Mouse (Mus musculus) brain, embryonic 18.5 days (tissue): ENCODE data around the gene Cmtm8.

Experiments used
- DNase-seq: peaks from one replicate; pipeline ENCODE4 v3.0.0-alpha.2; 2012; ENCODE audit warnings: low read depth, low spot score

Gene Cmtm8

DNA sequence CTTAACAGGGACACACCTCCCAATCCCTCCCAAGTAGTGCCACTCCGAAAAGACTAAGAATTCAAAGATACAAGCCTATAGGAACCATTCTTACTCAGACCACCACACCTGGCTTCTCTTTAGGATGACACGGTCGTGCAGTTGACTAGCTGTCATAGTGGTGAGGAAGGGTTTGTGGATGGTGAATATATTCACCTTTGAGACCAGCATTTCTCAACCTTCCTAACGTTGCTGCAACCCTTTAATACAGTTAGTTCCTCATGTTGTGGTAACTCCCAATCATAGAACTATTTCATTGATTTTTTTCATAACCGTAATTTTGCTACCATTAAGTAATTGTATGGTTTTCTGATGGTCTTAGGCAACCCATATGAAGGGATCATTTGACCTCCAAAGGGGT, 56.8 kb downstream of the Cmtm8 start:
- DNase-seq = no peak

DNA sequence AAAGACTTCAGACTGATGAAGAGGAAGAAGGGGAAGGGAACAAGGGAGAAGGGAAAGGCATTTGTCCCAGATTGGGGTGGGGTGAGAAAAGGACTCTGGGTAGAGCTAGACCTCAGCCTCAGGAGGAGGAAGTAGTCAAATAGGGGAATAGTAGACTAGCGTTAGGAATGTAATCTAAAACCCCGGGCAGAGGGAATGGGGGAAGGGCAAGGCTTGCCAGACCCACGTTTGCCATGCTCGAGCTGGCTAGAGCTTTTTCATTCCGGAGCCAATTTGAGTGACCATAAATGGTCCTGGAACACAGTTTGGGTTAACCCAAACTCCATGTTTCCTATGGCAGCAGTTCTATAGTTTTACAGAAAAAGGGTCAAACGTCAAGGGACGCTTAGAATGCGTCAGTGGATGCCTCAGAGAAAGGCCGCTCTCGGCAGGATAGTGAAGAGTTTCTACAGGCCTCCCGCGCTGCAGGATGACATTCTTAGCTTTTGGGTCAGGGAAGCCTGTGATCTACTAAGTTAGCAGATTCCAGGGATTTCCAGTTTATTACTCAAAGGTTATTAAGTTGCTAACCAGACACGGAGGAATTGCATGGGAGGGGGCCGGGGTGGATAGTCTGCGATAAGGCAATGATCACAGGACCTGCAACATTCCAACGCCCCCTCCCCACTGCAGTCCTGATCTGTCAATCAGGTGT, 58.4 kb downstream of the Cmtm8 start:
- DNase-seq = no peak

DNA sequence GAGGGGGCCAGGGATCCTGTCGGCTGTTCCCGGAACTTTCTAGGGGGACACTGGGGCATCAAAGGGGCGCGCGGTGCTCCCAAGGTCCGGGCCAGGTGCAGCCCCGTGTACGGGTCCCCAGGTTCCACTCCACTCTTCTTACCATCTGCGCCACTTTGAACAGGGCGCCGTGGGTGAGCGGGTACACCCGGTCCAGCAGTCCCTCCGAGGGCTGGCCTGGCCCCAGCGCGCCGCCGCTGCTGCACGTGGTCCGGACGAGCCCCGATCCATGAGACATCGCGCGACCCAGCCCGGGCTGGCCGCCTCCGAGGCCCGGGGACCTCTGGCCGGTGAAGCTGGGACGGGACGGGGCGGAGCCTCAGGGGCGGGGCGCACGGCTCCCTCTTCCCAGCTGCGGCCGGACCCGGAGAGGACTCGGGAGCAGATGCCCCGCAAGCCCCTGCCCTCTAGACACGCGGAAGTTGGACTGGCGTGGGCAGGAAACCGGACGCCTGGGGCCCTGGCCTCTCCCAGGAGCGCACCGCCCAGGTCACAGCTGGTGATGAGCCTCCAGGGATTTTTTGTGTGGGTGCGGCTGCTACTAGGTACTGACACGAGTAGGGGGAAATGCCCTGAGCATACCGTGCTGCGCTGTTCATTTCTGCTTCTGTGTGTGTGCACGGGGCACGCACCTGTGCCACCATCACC, 62.3 kb downstream of the Cmtm8 start, which contains the start of gene Cmtm7:
Cmtm7 (minus strand) TSS at position 331 of the 687 bp plus-strand sequence.
- no peak for DNase-seq

DNA sequence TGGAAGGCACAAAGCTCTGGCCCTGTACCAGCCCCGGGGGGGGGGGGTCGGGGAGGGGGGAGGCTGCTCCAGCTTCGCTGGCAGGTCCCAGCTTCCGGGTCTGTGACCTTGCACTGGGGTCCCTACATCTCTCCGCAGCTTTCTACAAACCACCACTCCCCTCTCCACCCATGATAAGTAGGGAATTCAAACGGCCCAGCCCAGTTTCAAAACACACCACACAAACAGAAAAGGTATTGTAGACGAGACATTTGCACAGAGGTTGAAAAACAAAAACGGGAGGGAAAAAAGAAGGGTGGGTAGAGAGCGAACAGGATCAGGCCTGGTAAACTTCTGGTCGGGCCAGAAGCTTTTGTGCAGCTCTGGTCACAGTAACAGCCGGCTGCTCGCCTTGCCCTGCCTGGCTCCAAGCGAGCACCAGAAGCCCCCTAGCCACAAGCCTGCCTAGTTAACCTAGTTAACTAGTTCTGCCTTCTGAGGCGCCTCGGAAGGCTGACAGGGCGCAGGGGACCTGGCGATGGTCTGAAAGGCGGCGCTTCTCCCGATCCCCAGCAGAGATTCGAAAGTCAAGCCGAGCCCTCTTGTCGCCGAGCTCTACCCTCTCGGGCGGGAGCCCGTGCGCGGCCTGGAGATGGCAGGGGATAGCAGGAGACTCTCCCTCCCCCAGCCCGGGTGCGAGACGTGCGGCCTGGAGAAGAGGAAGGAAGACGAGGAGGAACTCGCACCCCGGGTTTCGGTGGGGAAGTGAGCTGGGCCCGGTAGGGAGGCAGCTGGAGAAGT, 63.0 kb downstream of the Cmtm8 start:
- no peak for DNase-seq

DNA sequence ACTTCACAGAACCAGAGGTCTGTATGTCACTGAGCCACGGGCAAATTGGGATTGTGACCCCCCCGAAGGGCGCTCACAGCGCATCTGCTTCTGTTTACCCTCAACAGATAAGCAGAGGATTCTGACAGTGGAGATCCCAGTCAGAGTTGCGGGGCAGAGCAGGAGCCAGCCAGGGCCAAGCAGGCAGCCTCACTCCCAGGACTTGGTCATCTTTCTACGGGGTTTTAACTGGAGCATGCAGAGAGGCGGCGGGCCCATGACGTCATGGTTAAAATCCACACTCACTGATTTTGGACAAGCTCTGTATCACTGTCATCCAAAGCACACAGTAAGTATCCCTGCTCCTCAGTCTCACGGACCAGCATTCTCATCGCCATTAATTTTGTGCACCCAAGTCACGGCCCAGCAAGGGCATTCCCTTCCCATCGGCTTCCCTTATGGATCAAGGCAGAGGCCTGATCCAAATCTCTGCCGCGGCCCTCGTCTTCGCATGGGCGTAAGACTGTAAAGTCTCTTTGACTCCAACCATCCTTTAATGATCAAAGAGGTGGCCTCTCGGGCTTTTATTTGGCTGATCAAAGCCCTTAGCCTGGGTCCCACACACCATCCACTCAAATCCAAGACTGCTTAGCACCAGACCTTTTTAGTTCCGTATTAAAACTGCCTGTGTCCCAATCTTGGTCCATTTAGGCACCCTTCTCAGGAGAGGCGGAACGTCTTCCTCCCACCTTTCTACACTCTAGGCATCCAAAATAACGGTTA, 63.8 kb downstream of the Cmtm8 start:
- DNase-seq = no peak

DNA sequence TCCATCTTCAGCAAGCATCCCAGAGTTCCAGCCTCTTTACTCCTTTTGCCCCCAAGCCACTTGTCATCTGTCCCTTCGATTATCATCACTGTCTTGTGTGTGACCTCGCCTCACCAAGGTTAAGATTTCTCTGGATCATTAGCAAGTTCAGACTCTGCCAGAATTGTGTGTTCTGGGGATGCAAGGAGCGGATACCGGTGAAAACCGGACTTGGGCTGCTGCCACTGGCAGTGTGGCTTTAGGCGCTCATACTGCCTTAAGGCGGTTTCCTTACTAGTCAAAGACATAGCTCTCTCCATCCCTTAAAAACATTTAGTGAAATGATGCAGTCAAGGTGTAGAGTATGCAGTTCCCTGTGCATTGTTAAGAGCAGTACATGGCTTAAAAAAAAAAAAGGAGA, 65.1 kb downstream of the Cmtm8 start:
- no peak for DNase-seq

DNA sequence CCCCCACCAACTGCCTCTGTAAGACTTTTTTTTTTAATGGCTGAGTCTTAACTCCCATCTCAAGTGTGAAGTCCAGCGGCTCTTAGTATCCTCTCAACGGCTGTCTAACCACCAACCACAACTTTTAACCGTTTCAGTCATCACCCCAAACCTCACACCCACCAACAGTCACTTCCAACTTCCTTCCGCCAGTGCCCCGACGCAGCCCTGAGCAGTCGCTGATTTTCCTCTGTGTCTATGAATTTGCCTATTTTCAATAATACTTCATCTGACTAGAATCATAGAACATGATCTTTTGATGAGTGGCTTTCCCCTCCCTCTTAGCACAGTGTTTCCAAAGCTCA, 65.9 kb downstream of the Cmtm8 start:
- no peak for DNase-seq

DNA sequence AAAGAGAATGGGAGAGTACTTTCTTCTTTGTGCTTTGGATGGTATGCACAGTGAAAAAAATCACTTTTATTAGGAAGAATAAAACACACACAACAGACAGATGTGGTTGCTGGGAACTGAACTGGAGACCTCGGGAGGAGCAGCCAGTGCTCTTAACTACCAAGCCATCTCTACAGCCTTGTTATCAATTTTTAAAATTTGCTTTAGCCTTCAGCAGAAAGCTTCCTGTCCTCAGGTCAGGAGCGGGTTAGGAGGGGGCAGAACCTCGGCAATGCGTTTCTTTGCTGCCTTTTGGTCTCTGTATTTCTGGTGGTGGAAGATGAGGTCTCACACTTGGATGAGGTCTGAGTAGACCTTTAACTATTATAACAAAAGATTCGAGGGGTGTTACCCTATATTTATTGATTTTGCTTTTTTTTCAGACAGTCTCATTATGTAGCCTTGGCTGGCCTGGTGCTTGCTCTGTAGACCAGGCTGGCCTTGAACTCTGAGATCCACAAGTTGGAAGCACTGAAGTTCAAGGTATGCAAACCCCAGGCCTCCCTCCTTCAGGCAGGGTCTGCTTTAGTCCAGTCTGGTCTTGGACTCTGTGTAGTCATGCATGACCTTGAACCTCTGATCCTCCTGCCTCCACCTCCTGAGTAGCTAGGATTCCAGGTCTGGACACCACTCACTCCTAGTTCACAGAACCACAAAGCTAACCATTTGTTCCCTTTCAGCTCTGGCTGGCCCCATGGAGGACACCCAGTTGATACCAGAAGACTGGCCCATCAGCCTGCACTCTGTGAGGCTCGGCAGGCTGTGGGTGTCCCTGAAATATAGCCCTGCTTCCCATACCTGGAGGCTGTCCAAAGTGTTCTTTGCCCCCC, 66.5 kb downstream of the Cmtm8 start:
- DNase-seq = no peak

DNA sequence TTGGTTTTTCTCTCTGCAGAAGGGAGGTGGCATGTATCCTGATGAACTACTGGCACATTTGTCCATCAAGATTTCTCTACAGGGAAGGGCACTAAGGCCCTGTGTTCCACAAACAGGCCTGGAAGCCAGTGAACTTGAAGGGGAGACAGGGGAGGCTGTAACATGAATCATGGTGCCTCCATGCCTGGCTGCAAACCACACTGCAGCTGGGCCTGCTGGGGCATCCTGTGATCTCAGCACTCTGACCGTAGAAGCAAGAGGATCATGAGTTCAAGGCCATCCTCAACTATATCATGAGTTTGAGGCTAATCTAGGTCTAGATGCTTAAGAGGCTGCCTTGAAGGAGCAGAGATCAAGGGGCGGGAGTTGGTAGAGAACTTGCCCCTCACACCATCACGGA, 67.6 kb downstream of the Cmtm8 start:
- no peak for DNase-seq

DNA sequence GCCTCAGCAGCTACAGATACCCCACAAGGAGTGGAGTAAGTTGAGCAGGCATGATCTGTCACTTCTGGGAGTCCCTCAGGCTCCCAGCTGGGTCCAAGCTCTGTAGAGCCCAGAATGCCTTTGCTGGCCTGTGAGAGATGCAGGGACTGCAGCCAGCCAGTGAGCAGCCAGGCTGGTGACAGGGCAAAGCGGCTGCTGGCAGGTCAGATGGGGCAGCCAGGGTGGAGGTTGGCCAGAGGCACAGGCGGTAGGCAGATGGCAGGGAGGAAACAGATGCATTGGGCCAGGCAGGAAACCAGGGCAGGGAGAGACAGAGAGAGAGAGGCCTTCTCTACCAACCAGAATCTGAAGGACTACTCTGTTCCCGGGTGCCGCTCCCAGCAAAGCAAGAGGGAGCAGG, 68.7 kb downstream of the Cmtm8 start:
- DNase-seq = no peak

DNA sequence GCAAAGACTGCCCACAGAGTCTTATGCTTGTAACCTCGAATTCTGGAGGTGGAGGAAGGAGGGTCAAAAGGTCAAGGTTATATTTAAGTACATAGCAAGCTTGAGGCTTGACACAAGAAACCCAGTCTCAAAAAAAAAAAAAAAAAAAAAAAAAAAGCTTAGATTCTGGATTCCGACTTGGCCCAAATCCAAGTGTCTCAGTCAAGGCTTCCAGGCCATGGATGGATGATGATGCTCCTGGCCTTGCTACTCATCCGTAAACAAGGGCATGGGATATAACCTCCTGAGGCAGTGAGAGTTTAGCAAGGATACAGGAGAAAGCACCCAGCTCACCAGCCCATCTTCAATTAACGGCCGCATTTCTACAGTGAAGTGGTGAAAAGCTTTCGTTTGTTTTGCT, 69.3 kb downstream of the Cmtm8 start:
- no peak for DNase-seq

DNA sequence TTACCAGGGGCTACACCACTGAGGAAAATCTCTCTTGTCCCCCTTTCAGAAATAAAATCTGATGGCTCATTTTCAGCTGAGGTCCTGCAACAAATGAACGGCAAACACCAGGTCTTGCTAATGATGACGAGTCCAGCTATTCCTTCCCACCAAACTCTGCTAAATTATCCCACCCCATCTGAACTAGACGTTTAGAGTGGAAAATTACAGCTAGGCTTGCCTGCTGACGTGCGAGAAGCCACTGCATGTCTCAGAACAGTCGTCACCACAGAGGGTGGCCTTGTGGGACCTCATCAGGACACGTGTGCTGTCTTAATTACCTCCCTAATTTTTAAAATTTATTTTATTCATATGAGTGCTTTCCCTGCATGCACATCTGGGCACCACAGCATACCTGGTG, 72.4 kb downstream of the Cmtm8 start:
- no peak for DNase-seq

DNA sequence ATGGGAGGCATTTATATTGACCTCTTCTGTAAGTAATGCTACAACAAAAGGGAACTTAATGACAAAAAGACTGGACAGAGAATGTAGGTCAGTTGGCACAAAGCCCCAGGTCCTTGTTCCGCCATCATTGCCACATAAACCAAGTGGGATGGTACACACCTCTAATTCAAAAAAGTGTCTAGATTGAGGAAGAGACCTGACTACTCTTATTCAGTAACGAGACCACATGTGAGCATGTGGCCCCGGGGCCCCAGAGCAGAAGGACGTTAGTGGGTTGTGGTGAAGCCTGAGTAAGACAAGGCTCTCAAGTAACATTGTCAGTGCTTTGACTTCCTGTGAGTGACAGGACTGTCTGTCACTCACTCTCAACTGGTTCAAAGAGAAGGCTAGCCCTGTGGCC, 73.7 kb downstream of the Cmtm8 start:
- no peak for DNase-seq

DNA sequence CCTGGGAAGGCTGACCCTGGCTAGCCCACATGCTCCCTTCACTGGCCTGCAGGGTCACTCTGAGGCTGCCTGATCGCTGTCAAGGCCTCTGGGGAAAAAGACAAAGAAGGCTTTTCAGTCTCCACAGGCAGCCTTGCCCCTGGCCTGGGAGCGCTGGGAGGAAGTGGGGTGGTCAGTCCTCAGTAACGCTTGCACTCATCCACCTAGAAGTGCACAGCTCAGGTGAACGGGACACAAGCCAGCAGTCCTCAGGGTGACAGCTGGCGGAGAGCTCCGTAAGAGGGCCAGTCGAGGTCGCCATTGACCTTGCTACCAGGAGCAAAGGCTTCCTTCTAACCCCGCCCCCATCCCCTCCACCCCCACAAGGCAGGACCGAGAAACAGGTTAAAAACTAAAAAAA, 75.9 kb downstream of the Cmtm8 start:
- DNase-seq = no peak

DNA sequence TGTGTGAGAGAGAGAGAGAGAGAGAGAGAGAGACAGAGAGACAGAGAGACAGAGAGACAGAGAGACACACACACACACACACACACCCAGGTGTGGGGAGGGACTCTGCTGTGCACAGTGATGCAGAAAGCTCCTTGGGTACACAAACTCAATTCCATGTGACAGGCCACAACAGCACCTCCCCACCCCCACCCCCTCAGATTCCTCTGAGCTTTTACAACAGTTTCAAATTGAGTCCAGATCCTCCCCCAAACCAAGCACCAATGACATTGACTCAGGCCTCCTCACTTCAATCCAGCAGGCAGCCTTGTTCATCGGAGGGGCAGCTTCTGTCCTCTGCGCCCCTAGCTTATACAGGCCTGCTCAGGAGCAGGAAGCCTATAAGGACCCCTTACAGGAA, 76.4 kb downstream of the Cmtm8 start:
- DNase-seq = no peak

DNA sequence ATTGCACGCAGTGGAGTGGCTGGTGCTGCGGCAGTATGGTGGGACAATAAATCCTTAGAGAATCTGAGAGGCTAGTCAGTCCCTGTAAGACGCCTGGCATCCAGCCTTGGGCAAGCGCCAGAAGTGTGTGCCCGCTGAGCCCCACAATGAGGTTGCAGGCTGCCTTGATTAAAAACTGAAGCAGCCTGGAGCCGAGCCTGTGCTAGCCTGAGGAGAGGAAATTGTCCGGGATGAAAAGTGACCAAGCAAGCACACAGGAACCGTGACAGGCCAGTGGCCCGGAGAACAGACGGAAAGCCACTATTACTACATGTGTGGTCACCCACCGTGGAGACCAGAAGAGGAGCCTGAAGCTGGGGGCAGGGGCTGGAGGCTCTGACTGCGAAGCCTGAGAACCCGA, 76.9 kb downstream of the Cmtm8 start:
- peak; percentile 46 for DNase-seq

DNA sequence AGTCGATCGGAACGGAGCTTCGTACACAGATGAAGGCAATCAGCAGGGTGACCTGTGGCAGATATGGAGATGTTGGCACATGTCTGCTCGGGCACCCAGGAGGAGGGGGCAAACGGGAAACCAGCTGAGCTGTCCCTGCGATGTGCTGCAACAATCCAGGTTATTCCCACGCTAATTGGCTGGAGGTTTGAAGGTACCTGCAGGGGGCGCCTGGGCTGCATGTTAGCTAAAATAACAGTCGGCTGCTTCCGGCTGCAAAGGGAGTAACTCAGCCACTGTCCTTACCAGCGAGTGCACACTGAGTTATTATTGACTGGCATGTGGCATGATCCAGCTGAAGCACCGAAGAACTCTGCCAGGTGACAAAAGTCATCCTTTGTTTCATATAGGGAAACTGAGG, 80.6 kb downstream of the Cmtm8 start:
- DNase-seq = no peak

DNA sequence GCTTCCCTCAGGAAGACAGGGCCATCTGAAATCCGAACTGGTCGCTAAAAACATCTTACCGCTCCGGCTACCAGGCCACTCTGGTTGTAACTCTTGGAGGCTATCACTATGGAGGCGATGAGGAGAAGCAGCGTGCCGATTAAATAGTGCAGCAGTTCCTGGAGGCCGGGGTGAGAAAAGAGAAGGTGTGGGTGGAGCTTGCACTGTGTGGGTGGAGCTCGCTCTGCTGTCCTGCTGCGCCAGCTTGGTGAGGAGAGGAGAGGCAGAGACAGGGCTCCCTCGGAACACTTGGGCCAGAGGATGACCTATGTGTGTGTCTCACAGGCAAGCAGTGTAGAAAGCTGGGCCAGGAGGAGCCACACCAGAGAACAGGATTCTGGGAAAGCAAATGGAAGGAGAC, 82.1 kb downstream of the Cmtm8 start:
- DNase-seq = no peak

DNA sequence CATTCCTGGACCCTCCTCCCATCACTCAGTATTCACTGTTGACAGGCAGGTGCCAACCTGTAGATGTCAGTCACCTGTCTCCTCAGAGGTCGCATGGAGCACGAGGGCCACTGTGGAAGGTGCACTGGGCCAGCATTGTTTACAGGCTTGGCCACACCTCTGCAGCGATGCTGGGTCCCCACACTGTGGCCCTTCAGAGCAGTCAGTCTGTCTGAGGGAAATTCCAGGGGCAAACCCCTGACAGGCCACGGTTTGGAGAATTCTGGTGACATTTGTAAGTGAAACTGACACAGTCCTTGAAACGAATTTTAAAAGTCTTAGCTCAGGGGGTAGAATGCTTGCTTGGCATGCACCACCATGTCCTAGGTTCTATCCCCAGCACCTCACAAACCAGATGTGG, 83.6 kb downstream of the Cmtm8 start:
- no peak for DNase-seq

DNA sequence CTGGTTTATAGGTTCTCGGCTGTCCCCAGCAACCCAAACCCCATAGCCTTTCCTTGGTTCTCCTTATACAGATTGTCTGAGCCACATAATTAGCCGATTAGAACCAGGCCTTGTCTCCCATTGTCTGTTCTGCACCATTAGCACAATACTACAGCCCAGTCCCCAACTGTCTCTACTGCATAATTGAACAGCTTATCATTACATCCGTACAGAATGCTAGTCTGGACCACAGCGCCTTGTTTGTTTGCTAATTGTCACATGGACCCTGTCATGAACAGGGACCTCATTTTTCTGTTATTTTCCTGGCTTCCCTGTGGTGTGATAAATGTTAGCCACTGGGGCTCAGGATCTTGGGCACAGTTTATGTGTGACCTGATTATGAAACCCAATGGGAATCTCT, 84.1 kb downstream of the Cmtm8 start:
- DNase-seq = no peak

DNA sequence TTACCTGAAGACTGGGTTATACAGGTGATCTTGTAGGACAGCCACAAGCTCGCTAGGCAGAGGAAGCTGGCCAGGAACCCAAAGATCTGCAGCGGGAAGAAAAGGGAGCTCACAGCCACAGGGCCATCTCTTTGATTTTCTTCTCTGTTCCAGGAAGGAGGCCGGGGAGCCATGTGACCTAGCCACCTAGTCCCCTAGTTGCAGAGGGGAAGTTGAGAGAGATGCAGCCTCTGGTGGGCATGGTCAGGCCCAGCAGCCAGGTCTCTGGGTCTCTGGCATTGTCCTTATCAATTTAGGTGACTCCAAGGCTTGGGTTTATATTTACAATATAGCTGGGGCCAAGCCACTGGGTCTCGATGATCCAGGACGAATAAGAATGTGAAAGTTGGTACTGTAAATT, 85.2 kb downstream of the Cmtm8 start:
- DNase-seq = no peak
